Mouse (Mus musculus) brown adipose tissue, adult 24 weeks (tissue): Measurements from ENCODE around the gene Ncor2. TPM values are rescaled to one million over a fixed set of nuclear protein-coding genes. Genes with fewer than 3 reads are reported as not detected.
"Not testable (repeated sequence)": the region's sequence is repeated elsewhere in the genome, so short reads cannot be mapped to it uniquely, and the experiment has no call there.

ENCODE experiments used
- H3K27ac ChIP-seq: fragments of 200-500 bp; replicated peaks from 2 replicates; pipeline ENCODE4 v1.5.1; 2012; ENCODE audit warnings: low read depth, mild to moderate bottlenecking, low read length
- H3K4me1 ChIP-seq: fragments of 200-500 bp; 2 replicates; pipeline ENCODE4 v1.6.1; 2012; ENCODE audit warnings: low read length, mixed read lengths; ENCODE audit not compliant: control insufficient read depth, insufficient read depth, insufficient read length
- H3K4me3 ChIP-seq: fragments of 200-500 bp; 2 replicates; pipeline ENCODE4 v1.5.1; 2012; ENCODE audit warnings: low read depth, mild to moderate bottlenecking, low read length, moderate library complexity; ENCODE audit not compliant: insufficient read depth
- polyA plus RNA-seq: library from polyadenylated mRNA; stranded (reverse); fragments of >200 nt; gene quantifications from 2 replicates; pipeline ENCODE4 v1.2.4, GENCODE M21; 2012; ENCODE audit not compliant: missing spikeins, insufficient read depth, insufficient read length

The Ncor2 gene
- polyA plus RNA-seq: 19.5 and 26.5 TPM in 2 replicates

DNA sequence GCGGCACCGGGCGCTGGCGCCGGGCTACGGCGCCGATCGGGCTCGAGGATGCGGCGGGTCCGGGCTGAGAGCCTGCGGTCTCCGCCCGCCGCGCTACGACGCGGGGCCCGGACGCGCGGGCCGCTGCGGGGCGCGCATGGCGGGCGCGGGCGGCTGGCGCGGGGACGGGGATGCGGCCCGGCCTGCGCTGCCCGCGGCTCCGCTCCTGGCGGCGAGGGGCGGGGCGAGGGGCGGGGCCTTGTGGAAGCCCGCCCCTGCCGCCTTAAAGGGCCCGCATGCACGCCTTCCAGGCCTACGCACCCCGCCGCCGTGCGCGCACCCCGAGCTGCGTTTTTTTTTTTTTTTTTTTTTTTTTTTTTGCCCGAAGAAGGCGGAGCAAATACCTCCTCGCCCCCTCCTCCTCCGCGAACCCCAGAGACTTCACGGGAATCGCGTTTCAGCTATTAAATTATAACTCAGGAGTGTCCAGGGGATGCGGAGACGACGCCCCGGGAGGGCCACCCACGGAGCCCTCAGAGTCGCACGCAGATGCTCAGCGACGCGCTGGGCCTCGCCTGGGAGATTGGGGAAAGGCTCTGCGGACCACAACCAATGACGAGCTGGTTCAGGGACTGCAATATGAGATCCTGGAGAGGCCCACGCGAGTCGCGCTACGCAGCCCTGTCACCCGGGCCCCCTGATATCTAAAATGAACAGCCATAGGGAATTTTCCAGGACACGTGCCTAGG, at the start of gene Ncor2:
TSS of gene Ncor2 (minus strand) at position 213 of the 728 bp plus-strand sequence.
- Histone ChIP-seq H3K4me3 (peak within 1 kb of the TSS; percentile 93), H3K4me1 (peaks cover 31% of the 10 kb centered on the region), H3K27ac (peak within 1 kb of the TSS; percentile 79)

DNA sequence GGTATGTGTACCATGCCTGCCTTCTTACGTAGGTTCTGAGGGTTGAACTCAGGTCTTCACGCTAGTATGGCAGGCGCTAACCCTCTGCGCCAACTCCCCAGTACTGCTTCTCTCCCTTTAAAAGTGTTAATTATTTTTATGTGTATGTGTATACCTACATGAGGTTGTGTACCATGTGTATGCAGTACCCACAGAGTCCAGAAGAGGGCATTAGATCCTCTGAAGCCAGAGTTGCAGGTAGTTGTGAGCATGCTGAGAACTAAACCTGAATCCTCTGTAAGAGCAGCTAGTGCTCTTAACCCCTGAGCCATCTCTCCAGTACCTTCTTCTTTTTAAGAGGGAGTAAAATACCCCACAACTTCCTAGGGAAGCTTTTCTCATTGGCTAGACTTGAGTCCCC, 48.7 kb upstream of the Ncor2 start:
- H3K4me3 ChIP-seq: no peak overlapping the region

DNA sequence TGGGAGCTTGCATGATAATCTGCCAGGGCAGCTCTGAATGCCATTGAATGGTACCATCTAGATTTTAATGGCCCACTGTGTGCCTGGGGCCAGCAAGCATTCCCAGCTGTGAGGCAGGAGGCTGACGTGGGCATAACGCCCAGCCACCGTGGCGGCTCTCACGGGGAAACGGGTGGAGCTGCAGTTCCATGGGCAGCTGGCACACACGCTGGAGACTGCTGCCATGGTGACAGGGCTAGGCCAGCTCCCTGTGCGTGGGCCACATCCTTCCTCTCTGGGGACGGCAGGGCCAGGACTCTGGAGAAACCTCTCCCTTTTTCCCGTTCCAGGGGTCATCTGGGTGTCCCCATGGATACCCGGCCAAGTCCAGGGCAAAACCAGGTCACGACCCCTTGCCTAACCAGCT, 47.2 kb upstream of the Ncor2 start:
- H3K27ac ChIP-seq: no peak overlapping the region

More for the DNA sequence above, 48.7 kb upstream of the Ncor2 start:
- no peak overlapping the region for H3K27ac ChIP-seq
- 0 out of 2 replicates have a peak, but pooled peaks cover 3% of the 10 kb centered on the region for H3K4me1 ChIP-seq

DNA sequence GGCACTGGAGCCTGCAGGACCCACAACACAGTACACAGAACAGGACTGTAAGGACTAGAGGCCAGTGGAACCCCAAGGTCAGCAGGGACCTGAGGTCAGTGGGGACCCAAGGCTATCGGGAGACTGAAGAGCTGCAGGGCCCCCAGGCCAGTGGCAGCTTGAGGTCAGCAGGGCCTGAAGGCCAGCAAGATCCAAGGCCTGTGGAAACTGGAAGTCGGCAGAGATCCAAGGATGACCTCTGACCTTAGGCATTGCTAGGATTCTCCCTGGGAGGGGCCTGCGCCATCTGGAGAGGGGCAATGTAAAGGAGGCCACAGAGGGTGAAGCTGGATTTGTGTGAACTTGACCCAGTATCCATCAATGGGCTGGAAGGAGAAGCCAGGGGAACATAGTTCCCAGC, 45.9 kb upstream of the Ncor2 start:
- Histone ChIP-seq H3K4me3 (no peak overlapping the region), H3K27ac (no peak overlapping the region), H3K4me1 (0 out of 2 replicates have a peak, but pooled peaks cover 3% of the 10 kb centered on the region)

More for the DNA sequence above, 47.2 kb upstream of the Ncor2 start:
- H3K4me1 ChIP-seq: 0 out of 2 replicates have a peak, but pooled peaks cover 3% of the 10 kb centered on the region
- H3K4me3 ChIP-seq: no peak overlapping the region

DNA sequence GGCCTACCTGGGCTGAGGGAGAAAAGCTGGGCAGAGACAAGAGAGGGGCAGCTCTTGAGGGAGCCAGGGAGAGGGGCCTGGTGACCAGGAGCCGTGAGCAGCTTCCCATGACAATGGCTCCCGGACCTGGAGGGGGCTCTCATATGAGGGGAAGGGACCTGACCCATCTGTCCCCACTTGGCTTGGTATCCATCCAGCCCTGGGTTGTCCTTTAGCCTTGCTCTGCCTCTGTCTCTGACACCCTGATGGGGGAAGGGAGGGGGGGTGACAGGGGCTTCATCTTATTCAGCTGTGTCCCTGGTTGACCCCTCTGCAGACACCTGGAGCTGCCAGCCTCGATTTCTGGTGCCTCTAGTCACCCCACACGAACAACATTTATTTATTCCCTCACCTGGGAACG, 44.9 kb upstream of the Ncor2 start:
- H3K27ac ChIP-seq: no peak overlapping the region
- no peak overlapping the region for H3K4me3 ChIP-seq
- H3K4me1 ChIP-seq: 0 out of 2 replicates have a peak, but pooled peaks cover 3% of the 10 kb centered on the region

DNA sequence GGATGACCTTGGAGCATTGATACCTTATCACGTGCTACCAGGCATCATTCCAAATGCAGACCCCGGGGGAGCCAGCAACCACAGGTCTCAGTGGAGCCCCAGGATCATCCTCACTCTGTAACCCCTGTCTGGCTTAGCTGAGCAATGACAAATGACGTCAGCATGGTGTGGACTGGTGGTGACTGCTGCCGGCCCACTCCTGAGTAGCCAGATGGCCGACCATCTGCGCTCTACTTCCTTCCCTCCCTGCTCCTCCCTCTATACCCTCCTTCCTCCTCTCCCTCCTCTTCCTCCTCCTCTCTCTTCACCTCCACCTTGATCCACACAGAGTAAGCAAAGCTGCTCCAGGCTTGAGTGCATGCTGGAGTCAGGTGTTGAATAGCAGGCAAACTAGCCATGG, 43.7 kb upstream of the Ncor2 start:
- no peak overlapping the region for H3K4me3 ChIP-seq
- H3K27ac ChIP-seq: no peak overlapping the region
- H3K4me1 ChIP-seq: 0 out of 2 replicates have a peak, but pooled peaks cover 3% of the 10 kb centered on the region

DNA sequence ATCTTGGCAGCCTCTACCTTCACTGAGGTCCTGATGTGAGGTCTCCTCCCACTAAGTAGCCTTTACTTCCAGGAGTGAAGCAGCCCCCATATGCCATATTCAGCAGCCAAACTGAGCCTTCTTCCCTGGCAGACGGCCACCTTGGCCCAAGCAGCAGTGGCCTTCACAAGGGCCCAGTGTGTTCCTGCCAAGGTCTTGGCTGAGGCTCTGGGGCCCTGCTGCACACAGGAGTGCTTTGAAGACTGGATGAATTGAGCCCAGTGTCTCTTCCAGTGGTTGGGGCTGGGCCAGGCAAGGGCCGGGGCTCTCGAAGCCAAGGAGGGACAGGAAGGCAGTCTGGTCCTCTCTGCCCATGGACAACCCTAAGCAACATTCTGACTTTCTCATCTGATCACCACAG, 42.8 kb upstream of the Ncor2 start:
- no peak overlapping the region for H3K27ac ChIP-seq
- H3K4me1 ChIP-seq: 0 out of 2 replicates have a peak, but pooled peaks cover 3% of the 10 kb centered on the region
- no peak overlapping the region for H3K4me3 ChIP-seq

DNA sequence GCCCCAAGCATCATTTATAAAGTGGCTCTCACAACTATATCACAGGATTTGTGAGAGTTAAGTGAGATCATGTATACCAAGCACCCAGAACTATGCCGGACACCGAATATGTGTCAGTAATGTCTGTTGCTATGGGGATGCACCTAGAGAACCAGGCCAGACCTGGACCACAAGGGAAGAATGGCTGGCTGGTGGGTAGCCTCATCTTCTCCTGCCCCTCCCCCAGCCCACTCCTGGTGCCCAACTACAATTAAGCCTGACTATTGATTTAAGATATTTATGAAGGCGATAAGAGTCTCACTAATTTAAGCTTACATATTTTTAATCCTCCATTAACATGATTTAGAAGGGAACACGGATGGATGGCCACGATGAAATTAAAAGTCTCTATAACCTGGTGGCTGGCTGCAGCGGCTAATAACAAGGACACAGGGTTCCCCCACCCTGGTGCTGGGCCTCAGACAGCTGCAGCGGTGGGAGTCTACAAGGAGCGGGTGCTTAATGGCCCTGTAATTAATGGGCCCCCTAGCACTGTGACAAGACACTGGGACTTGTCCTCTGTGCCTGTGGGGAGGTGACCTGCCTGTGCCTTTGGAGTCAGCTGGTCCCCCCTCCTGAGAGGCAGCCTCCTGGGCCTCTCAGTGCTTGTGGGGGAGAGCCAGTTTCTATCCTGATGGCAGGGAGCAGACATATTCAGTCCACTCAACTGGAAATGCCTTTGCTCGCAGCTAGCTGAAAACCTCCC, 38.6 kb upstream of the Ncor2 start:
- H3K4me1 ChIP-seq: peaks cover 5% of the 10 kb centered on the region
- no peak overlapping the region for H3K4me3 ChIP-seq
- no peak overlapping the region for H3K27ac ChIP-seq

DNA sequence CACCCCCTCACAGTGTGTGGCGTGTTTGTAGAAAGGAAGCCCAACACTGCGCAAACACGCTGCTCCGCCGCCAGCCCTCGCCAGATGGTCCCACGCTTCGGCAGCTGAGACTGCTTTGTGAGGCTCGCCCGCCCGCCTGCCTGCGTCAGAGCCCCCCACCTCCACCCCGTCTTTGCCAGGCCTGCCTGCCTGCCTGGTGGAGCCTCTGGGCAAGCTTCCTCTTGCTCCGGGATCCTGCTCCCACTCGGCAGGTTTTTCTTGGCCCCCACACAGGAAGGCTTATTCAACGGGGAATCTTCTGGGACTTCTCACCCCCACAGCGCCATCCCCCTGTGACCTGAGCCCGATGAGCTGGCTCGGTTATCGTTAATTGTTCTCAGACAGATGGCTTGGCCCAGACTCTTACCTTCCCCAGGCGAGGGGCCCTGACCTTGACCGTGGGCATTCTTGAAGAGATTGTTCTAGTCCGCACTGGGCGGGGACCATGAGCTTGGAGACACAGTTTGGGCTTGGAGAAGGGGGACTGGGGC, 37.0 kb upstream of the Ncor2 start:
- Histone ChIP-seq H3K4me3 (peak overlapping the region; percentile 15; the same call in 1 of the 2 replicates), H3K4me1 (peaks cover 5% of the 10 kb centered on the region), H3K27ac (no peak overlapping the region)

DNA sequence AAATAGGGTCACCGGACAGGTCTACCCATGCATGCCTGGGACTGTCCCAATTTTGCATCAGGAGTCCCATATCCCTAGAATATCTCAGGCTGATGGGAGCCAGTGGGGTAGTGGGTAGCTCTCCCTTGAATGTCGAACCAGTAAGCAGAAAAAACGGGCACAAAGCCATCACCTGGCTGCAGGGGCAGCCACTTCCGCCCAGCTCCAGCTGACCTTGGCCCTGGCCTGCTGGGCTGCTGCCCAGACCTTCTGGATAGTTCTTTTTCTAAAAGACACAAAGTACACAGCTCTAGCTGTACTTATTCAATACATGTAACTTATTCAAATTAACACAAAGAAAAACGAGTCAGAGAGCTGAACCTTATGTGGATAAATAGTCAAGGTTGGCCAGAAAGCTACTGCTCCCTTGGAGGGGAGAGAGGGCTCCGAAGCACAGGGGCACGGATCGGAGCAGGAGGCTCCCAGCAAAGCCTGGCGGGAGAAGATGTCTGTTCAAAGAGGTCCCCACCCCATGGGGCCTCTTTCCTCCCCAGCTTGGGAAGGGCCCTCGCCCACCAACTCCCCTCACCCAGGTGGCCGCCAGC, 36.4 kb upstream of the Ncor2 start:
- Histone ChIP-seq H3K4me3 (peak overlapping the region; percentile 15; the same call in 1 of the 2 replicates), H3K4me1 (peaks cover 5% of the 10 kb centered on the region), H3K27ac (0 out of 2 replicates have a peak overlapping the region, but pooled peaks have one; percentile 5)

DNA sequence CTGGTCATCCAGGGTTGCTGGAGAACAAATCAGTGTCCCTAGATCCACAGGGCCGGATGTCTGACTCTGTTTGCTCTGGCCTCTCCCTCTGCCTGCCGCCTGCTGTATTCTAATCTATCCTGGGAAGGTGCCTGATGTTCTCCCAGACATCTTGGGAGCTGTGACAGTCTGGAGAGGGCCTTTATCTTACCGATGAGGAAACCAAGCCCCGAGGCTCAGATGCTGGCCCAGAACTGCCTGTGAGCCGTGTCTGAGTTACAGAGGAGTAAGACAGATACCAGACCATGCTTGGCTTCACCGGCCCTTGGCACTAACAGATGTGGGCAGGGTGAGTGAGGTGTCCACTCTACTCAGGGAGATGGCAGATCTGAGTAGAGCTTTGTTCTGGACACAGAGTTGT, 35.0 kb upstream of the Ncor2 start:
- H3K4me3 ChIP-seq: no peak overlapping the region
- peaks cover 5% of the 10 kb centered on the region for H3K4me1 ChIP-seq
- H3K27ac ChIP-seq: no peak overlapping the region

DNA sequence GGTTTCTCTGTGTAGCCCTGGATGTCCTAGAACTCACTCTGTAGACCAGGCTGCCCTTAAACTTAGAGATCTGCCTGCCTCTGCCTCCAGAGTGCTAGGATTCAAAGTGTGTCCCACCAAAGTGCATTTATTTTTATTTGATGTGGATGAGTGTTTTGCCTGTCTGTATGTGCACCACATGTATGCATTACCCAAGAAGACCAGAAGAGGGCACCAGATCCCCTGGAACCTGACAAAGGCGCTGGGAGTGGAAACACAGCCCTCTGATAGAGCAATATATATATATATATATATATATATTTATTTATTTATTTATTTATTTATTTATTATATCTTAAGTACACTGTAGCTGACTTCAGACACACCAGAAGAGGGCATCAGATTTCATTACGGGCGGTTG, 25.9 kb upstream of the Ncor2 start:
- not testable (repeated sequence) for H3K27ac ChIP-seq, H3K4me3 ChIP-seq, H3K4me1 ChIP-seq

DNA sequence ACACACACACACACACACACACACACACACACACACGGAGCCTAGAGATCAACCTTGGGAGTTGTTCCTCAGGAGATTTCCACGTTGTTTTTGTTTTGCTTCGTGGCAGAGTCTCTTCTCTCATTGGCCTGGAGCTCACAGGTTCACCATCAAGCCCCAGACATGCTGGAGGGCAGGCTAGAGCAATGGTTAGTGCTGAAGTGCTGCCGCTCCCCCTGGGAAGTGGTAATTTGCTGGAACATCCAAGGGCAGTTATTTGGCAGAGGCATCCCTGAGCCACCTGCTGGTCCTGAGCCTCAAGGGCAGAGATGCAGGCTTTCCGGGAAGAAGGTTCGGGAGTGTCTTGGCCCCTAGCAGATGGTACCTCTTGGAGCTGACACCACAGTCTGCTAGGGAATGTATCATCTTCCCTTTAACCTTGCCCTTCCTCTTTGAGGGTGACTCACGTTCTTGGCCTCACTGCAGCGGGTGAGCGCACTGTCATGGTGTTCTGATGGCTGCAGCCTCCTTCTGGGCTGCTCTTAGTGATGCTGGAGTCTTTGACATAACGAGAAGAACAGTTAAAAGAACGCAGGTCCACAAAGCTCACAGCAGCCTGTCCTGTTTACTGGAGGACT, 25.3 kb upstream of the Ncor2 start:
- no peak overlapping the region for H3K27ac ChIP-seq
- H3K4me3 ChIP-seq: no peak overlapping the region
- H3K4me1 ChIP-seq: no peaks in the 10 kb centered on the region

DNA sequence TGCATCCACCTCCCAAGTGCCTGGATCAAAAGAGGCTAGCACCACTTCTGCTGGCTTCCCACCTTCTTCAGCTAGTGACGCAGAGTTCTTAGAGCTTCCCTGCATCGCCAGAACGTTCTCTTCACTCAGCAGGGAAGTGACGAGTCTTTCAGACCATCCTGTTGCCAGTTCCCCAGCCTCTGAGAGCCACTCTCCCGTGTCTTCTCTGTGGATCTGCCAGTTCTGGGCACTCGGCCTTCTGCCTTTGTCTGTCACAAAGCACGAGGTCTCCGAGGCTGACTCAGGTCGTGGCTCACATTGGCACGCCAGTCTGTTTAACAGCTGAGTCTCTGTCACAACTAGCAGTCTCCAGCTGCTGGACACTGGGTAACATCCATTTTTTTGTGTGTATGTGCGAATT, 24.7 kb upstream of the Ncor2 start:
- no peak overlapping the region for H3K4me3 ChIP-seq
- no peaks in the 10 kb centered on the region for H3K4me1 ChIP-seq
- H3K27ac ChIP-seq: no peak overlapping the region

DNA sequence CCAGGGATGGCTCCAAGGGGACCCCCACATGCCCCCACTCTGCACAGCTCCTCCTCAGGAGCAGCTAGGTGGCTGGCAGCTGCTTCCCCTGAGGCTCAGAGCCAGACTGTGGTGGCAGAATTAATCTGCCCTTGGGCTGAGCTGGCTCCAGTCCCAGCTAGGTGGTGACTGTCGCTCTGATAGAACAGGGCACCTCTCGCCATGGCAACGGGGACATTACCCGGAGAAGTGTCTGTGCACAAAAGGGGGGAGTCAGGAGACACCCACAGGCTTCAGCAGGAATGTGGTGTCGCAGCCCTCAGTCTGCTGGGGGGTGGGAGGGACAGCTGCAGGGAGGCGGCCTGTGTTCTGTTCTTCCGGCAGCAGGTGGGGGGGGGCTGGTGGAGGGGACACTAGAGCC, 24.1 kb upstream of the Ncor2 start:
- Histone ChIP-seq H3K4me3 (no peak overlapping the region), H3K27ac (no peak overlapping the region)

More for the DNA sequence above, 24.1 kb upstream of the Ncor2 start:
- H3K4me1 ChIP-seq: no peaks in the 10 kb centered on the region
